In genomic region chr15:103539259-103539658, GRCm38 (mm10) we compare ENCODE assay signal across 20 mouse cellular contexts. TPM values are rescaled to one million over a fixed set of nuclear protein-coding genes. Genes with fewer than 3 reads are reported as not detected.
"Had no signal": no experiment of that assay in that cellular context is flagged by ENCODE, and none has a peak within 500 bp of the region (broad histone marks: within the 10 kb centered on the region; RNA-seq: fewer than 3 reads in every experiment).

No protein-coding gene starts in this region.

- H3K27ac ChIP-seq: kidney, postnatal 0 days; limb, embryonic 13.5 days; liver, embryonic 15.5 days; neural tube, embryonic 12.5 days had no signal

- H3K36me3 ChIP-seq: limb, embryonic 13.5 days; liver, embryonic 15.5 days; midbrain, embryonic 10.5 days; neural tube, embryonic 12.5 days had no signal

- H3K9me3 ChIP-seq: limb, embryonic 13.5 days; liver, embryonic 15.5 days; midbrain, embryonic 10.5 days; neural tube, embryonic 12.5 days had no signal

- H3K4me3 ChIP-seq: limb, embryonic 13.5 days; liver, embryonic 15.5 days; myocyte; neural tube, embryonic 12.5 days had no signal

- H3K4me2 ChIP-seq: liver, embryonic 15.5 days; lung, embryonic 14.5 days had no signal

- H3K9ac ChIP-seq: limb, embryonic 13.5 days; liver, embryonic 15.5 days; lung, embryonic 14.5 days had no signal

- ATAC-seq: intestine, embryonic 16.5 days had no signal

- H3K4me1 ChIP-seq: liver, embryonic 15.5 days had no signal

- DNase-seq: lung, embryonic 14.5 days; lung, postnatal 10 days; lung, postnatal 4 days; midbrain, embryonic 14.5 days; right cerebral cortex, postnatal 4 days; spleen, adult 18-20 months; thymus, adult 18-20 months; thymus, postnatal 25 days had no signal

RNA-seq across cellular contexts. Expression of gene Ppp1r1a, which starts 1.5 kb away (rescaled TPM):
- total RNA-seq: megakaryocyte, adult 5-6 weeks had no signal
- polyA plus RNA-seq: liver, adult 2 months; myocyte had no signal

RNA-seq across cellular contexts. Expression of gene Glycam1, which starts 25.6 kb away (rescaled TPM):
- total RNA-seq: left cerebral cortex, adult 8-10 months; left cerebral cortex, postnatal 25 days; liver, adult 2 months; megakaryocyte, adult 5-6 weeks had no signal
- polyA plus RNA-seq: intestine, embryonic 16.5 days; kidney, postnatal 0 days; limb, embryonic 13.5 days; liver, adult 2 months; liver, embryonic 15.5 days; lung, embryonic 14.5 days; midbrain, embryonic 10.5 days; midbrain, embryonic 14.5 days; myocyte; neural tube, embryonic 12.5 days; stomach, embryonic 14.5 days had no signal
